Mouse (Mus musculus): ENCODE data around the gene Parp8.

GRCm38 (mm10) chr13:117026276-117026780 is 991 bp upstream of the Parp8 start:
- TF ChIP-seq CTCF (IDR thresholded peaks at IDR 0.05; ENCODE audit: extremely low read depth, insufficient read depth, low read length) = no peak
- no peak for TF ChIP-seq POLR2A (IDR thresholded peaks at IDR 0.05; ENCODE audit: extremely low read depth, insufficient read depth, low read length)

All from cortical plate, adult 2 months (tissue).